Mouse (Mus musculus) embryonic facial prominence, embryonic 12.5 days (tissue): Measurements from ENCODE around the gene Clcf1. TPM values are rescaled to one million over a fixed set of nuclear protein-coding genes. Genes with fewer than 3 reads are reported as not detected.

Experiments
- ATAC-seq: fragments of 200-750 bp; cut with Nextera tagmentation; 2 replicates; pipeline ENCODE4 v1.8.0; 2017; ENCODE audit not compliant: insufficient number of reproducible peaks, insufficient read depth, low FRiP score, low TSS enrichment
- H3K27ac ChIP-seq: fragments of 300-500 bp; sonication (generic); 2 replicates; pipeline ENCODE4 v1.5.1; 2016; ENCODE audit warnings: mild to moderate bottlenecking
- H3K27me3 ChIP-seq: fragments of 300-500 bp; sonication (generic); 2 replicates; pipeline ENCODE4 v1.6.1; 2016; ENCODE audit warnings: mild to moderate bottlenecking, moderate library complexity
- H3K36me3 ChIP-seq: fragments of 300-500 bp; sonication (generic); 2 replicates; pipeline ENCODE4 v1.6.1; 2016; ENCODE audit warnings: mild to moderate bottlenecking
- H3K4me1 ChIP-seq: fragments of 300-500 bp; sonication (generic); 2 replicates; pipeline ENCODE4 v1.6.1; 2016
- H3K4me2 ChIP-seq: fragments of 300-500 bp; sonication (generic); replicated peaks from 2 replicates; pipeline ENCODE4 v1.6.1; 2016; ENCODE audit warnings: mild to moderate bottlenecking, moderate library complexity
- H3K4me3 ChIP-seq: fragments of 300-500 bp; sonication (generic); 2 replicates; pipeline ENCODE4 v1.5.1; 2016; ENCODE audit warnings: mild to moderate bottlenecking
- H3K9ac ChIP-seq: fragments of 300-500 bp; sonication (generic); 2 replicates; pipeline ENCODE4 v1.6.1; 2016; ENCODE audit warnings: mild to moderate bottlenecking, moderate library complexity
- H3K9me3 ChIP-seq: fragments of 300-500 bp; sonication (generic); 2 replicates; pipeline ENCODE4 v1.6.1; 2016; ENCODE audit warnings: mild to moderate bottlenecking, moderate library complexity
- WGBS: fragments of 180-500 bp; shearing (Covaris S2); methylation state at CpG from one replicate; pipeline ENCODE4 v1.1.7; 2016; 5-methylcytosine and 5-hydroxymethylcytosine counted together
- microRNA-seq: library from miRNA; unstranded; fragments of <30 nt; microRNA quantifications from one replicate; pipeline ENCODE4, GENCODE M21; 2017
- polyA plus RNA-seq: library from polyadenylated mRNA; unstranded; fragments of >200 nt; fragmentation: Nextera tagmentation; extraction: Ambion mirVana; gene quantifications from 2 replicates; pipeline ENCODE4 v1.2.1, GENCODE M21; 2016

The Clcf1 gene
- polyA plus RNA-seq, 1 experiment from 2014 or later = 8.5 TPM

GRCm38 (mm10) chr19:4263702-4264101, 49.7 kb downstream of the Clcf1 start:
- Histone ChIP-seq H3K36me3 (no peaks in the 10 kb centered on the region), H3K4me3 (no peak overlapping the region), H3K27ac (no peak overlapping the region), H3K27me3 (peaks cover 15% of the 10 kb centered on the region), H3K4me1 (no peaks in the 10 kb centered on the region), H3K9me3 (no peaks in the 10 kb centered on the region), H3K4me2 (no peak overlapping the region), H3K9ac (no peak overlapping the region)
- no peak for ATAC-seq
- 70% methylated on average over 14 of the region's 14 CpGs for WGBS

- 89% methylated on average over 6 of the region's 6 CpGs for WGBS
- Histone ChIP-seq H3K27me3 (peaks cover 21% of the 10 kb centered on the region), H3K4me3 (no peak overlapping the region), H3K9ac (no peak overlapping the region), H3K9me3 (no peaks in the 10 kb centered on the region), H3K4me2 (no peak overlapping the region), H3K27ac (no peak overlapping the region), H3K4me1 (peaks cover 4% of the 10 kb centered on the region), H3K36me3 (no peaks in the 10 kb centered on the region)
- no peak for ATAC-seq
Measured at GRCm38 (mm10) chr19:4264171-4264780, 50.2 kb downstream of the Clcf1 start.

- peaks cover 37% of the 10 kb centered on the region for H3K27me3 ChIP-seq
- ATAC-seq = no peak
- no peaks in the 10 kb centered on the region for H3K9me3 ChIP-seq
- WGBS = 59% methylated on average over 4 of the region's 4 CpGs
- peaks cover 4% of the 10 kb centered on the region for H3K4me1 ChIP-seq
- no peak overlapping the region for H3K9ac ChIP-seq
- H3K4me3 ChIP-seq = no peak overlapping the region
- H3K36me3 ChIP-seq = 0 out of 2 replicates have a peak, but pooled peaks cover 3% of the 10 kb centered on the region
- no peak overlapping the region for H3K4me2 ChIP-seq
- H3K27ac ChIP-seq = no peak overlapping the region
Measured at GRCm38 (mm10) chr19:4265956-4266355, 51.9 kb downstream of the Clcf1 start.

- WGBS = 4% methylated on average over 46 of the region's 46 CpGs
- H3K27me3 ChIP-seq = peaks cover 37% of the 10 kb centered on the region
Measured at GRCm38 (mm10) chr19:4268566-4269361, 54.7 kb downstream of the Clcf1 start, which contains the start of gene Ssh3. Gene Ssh3 (minus strand): TSS chr19:4269180.

GRCm38 (mm10) chr19:4270187-4270586, 56.1 kb downstream of the Clcf1 start:
- Histone ChIP-seq H3K9me3 (no peaks in the 10 kb centered on the region), H3K4me1 (peaks cover 4% of the 10 kb centered on the region), H3K4me3 (no peak overlapping the region), H3K27ac (no peak overlapping the region), H3K27me3 (peaks cover 37% of the 10 kb centered on the region), H3K4me2 (no peak overlapping the region), H3K36me3 (0 out of 2 replicates have a peak, but pooled peaks cover 3% of the 10 kb centered on the region), H3K9ac (no peak overlapping the region)
- WGBS = 61% methylated on average over 6 of the region's 6 CpGs
- ATAC-seq = no peak

More at GRCm38 (mm10) chr19:4268566-4269361, 54.7 kb downstream of the Clcf1 start, which contains the start of gene Ssh3:
- H3K9me3 ChIP-seq = no peaks in the 10 kb centered on the region
- H3K4me1 ChIP-seq = peaks cover 4% of the 10 kb centered on the region
- peak within 1 kb of the TSS; percentile 45 for H3K4me3 ChIP-seq
- H3K36me3 ChIP-seq = 0 out of 2 replicates have a peak, but pooled peaks cover 3% of the 10 kb centered on the region
- no peak within 1 kb of the TSS for H3K27ac ChIP-seq
- H3K4me2 ChIP-seq = peak within 1 kb of the TSS; percentile 69
- H3K9ac ChIP-seq = peak within 1 kb of the TSS; percentile 43
- peak; percentile 58; the same call in 1 of the 2 replicates for ATAC-seq

GRCm38 (mm10) chr19:4270972-4271371, 56.9 kb downstream of the Clcf1 start:
- no peak overlapping the region for H3K4me3 ChIP-seq
- no peak overlapping the region for H3K4me2 ChIP-seq
- peaks cover 37% of the 10 kb centered on the region for H3K27me3 ChIP-seq
- H3K9me3 ChIP-seq = peaks cover 2% of the 10 kb centered on the region; the same call in 1 of the 2 replicates
- H3K27ac ChIP-seq = no peak overlapping the region
- WGBS = 91% methylated on average over 11 of the region's 11 CpGs
- no peak for ATAC-seq
- H3K4me1 ChIP-seq = peaks cover 4% of the 10 kb centered on the region
- H3K9ac ChIP-seq = no peak overlapping the region
- 0 out of 2 replicates have a peak, but pooled peaks cover 3% of the 10 kb centered on the region for H3K36me3 ChIP-seq

Small RNAs within 50 kb of the gene (microRNA-seq; reads per million reads assigned to microRNA genes)
- not detected for gene Gm26115
- gene Mir6985 = not detected

Other genes with a start within 250 kb of the Clcf1 start
- gene Aldh3b2, start 241.9 kb upstream of the Clcf1 start, polyA plus RNA-seq = 2.0 and 2.8 TPM in 2 replicates
- 3.0 and 3.4 TPM in 2 replicates for gene Acy3, start 227.7 kb upstream of the Clcf1 start, polyA plus RNA-seq
- not detected in 2 replicates for gene Tbx10, start 221.5 kb upstream of the Clcf1 start, polyA plus RNA-seq
- 30.0 and 33.2 TPM in 2 replicates for gene Nudt8, start 213.7 kb upstream of the Clcf1 start, polyA plus RNA-seq
- gene Gm49405, start 213.6 kb upstream of the Clcf1 start, polyA plus RNA-seq = 4.0 and 5.6 TPM in 2 replicates
- 6.5 and 6.9 TPM in 2 replicates for gene Doc2g, start 210.9 kb upstream of the Clcf1 start, polyA plus RNA-seq
- gene Ndufv1, start 201.4 kb upstream of the Clcf1 start, polyA plus RNA-seq = 188 and 201 TPM in 2 replicates
- 540 and 544 TPM in 2 replicates for gene Gstp1, start 176.3 kb upstream of the Clcf1 start, polyA plus RNA-seq
- gene Gstp2, start 168.2 kb upstream of the Clcf1 start, polyA plus RNA-seq = 2.8 and 11.5 TPM in 2 replicates
- gene Gstp3, start 154.7 kb upstream of the Clcf1 start, polyA plus RNA-seq = not detected in 2 replicates
- 0.22 TPM in 1 of 2 replicates, not detected in the other for gene Cabp2, start 132.7 kb upstream of the Clcf1 start, polyA plus RNA-seq
- gene Cdk2ap2, start 117.1 kb upstream of the Clcf1 start, polyA plus RNA-seq = 55.6 and 55.7 TPM in 2 replicates
- 8.9 and 10.9 TPM in 2 replicates for gene Pitpnm1, start 114.2 kb upstream of the Clcf1 start, polyA plus RNA-seq
- gene Aip, start 88.4 kb upstream of the Clcf1 start, polyA plus RNA-seq = 85.2 and 90.8 TPM in 2 replicates
- not detected in 2 replicates for gene Gpr152, start 74.5 kb upstream of the Clcf1 start, polyA plus RNA-seq
- not detected in 2 replicates for gene Cabp4, start 70.2 kb upstream of the Clcf1 start, polyA plus RNA-seq
- 128 and 135 TPM in 2 replicates for gene Coro1b, start 65.6 kb upstream of the Clcf1 start, polyA plus RNA-seq
- 0.89 and 2.1 TPM in 2 replicates for gene Ptprcap, start 60.6 kb upstream of the Clcf1 start, polyA plus RNA-seq
- 59.7 and 71.7 TPM in 2 replicates for gene Rps6kb2, start 50.9 kb upstream of the Clcf1 start, polyA plus RNA-seq
- gene Carns1, start 38.8 kb upstream of the Clcf1 start, polyA plus RNA-seq = 2.6 and 3.7 TPM in 2 replicates
- 1.2 and 1.9 TPM in 2 replicates for gene Tbc1d10c, start 23.0 kb upstream of the Clcf1 start, polyA plus RNA-seq
- gene Ppp1ca, start 22.2 kb upstream of the Clcf1 start, polyA plus RNA-seq = 782 and 783 TPM in 2 replicates
- 42.7 and 45.2 TPM in 2 replicates for gene Rad9a, start 12.6 kb upstream of the Clcf1 start, polyA plus RNA-seq
- not detected in 2 replicates for gene AC109138.7, start 119 bp downstream of the Clcf1 start, polyA plus RNA-seq
- 14.9 and 21.6 TPM in 2 replicates for gene Pold4, start 17.7 kb downstream of the Clcf1 start, polyA plus RNA-seq
- gene Ssh3, start 54.9 kb downstream of the Clcf1 start, polyA plus RNA-seq = 11.1 and 11.5 TPM in 2 replicates
- gene Ankrd13d, start 68.9 kb downstream of the Clcf1 start, polyA plus RNA-seq = 11.0 and 13.4 TPM in 2 replicates
- gene Grk2, start 92.0 kb downstream of the Clcf1 start, polyA plus RNA-seq = 15.0 and 19.0 TPM in 2 replicates
- 61.6 and 65.4 TPM in 2 replicates for gene Kdm2a, start 184.0 kb downstream of the Clcf1 start, polyA plus RNA-seq
- gene Rhod, start 225.2 kb downstream of the Clcf1 start, polyA plus RNA-seq = 36.6 and 47.2 TPM in 2 replicates